8 mouse cellular contexts compared by ENCODE assay signal in the genomic region with DNA sequence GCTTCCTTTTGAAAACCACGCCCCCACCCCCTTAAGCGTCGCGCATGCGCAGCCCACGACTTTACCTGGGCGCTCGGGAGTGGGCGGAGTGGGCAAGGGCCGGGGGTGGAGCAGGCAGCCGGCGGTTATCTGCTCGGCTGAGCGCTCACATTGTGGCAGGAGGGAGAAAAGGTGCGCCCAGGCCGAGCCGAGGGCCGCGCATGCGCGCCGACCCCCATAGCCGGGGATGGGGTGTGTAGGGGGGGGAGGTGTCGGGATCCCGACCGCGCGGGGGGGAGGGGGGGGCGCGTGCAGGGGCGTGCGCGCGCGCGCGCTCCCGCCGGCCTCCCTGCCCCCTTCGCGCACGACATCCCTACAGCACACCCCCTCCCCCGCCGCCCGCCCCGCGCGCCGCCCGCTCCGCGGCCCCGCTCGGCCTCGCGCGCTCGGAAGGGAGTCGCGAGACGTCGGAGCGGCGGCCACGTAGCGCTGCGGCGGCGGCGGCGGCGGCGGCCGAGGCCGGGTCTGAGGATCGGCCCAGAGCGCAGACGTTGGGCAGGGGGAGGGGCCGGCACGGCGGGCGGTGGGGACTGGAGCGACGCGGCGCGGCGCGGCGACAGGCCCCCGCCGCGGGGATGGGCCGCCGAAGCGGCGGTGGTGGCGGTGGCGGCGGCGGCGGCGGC. TPM values are rescaled to one million over a fixed set of nuclear protein-coding genes. Genes with fewer than 3 reads are reported as not detected.
DNase-seq lines count a peak whose midpoint lies in the region; ATAC-seq and TF ChIP-seq lines count a peak whose summit lies in the region.

A gene (plus strand): TSS at position 111 of the 662 bp plus-strand sequence.

- DNase-seq in MEL-GATA-1-ER (ENCODE audit: extremely low read depth, low read depth) = peak; percentile 77
- peak; percentile 93 to 95 for DNase-seq in cerebellum, adult 2 months
- peak; percentile 94 for DNase-seq in forelimb bud, embryonic 11.5 days (ENCODE audit: low read depth, low spot score)
- DNase-seq in layer of hippocampus, postnatal 10 days (ENCODE audit: low spot score in 2 of 2) = peak; percentile 75 to 83
- DNase-seq in lung, postnatal 10 days = peak; percentile 92
- peak; percentile 89 for DNase-seq in ovary, postnatal 36 days (ENCODE audit: low spot score)
- peak; percentile 95 to 97 for DNase-seq in thymus, postnatal 36 days

- H3K4me1 ChIP-seq in cerebellum, adult 2 months (ENCODE audit: control insufficient read depth, insufficient read depth, low read length) = 0 out of 2 replicates have a peak, but pooled peaks cover 4% of the 10 kb centered on the region

- peak; percentile 13; the same call in 1 of the 2 replicates for TF ChIP-seq POLR2A in cerebellum, adult 2 months (IDR thresholded peaks at IDR 0.05; ENCODE audit: borderline replicate concordance, insufficient read depth, low read length)

- no peaks in the 10 kb centered on the region for H3K27me3 ChIP-seq in cerebellum, adult 2 months (ENCODE audit: control insufficient read depth, insufficient read depth, low read length)

- no peak for TF ChIP-seq CTCF in cerebellum, adult 2 months (IDR thresholded peaks at IDR 0.05; ENCODE audit: borderline replicate concordance, insufficient read depth, low read depth, low read length)

- peak within 1 kb of the TSS; percentile 99 for H3K4me3 ChIP-seq in cerebellum, adult 2 months (replicated peaks; ENCODE audit: insufficient read depth, low read depth, low read length)

- peak; percentile 77 to 86 for ATAC-seq in hematopoietic stem cell, adult 5-6 weeks (replicated peaks in 1 of 2; ENCODE audit: insufficient read depth in 1 of 2, low FRiP score in 2 of 2, low TSS enrichment in 1 of 2, low read depth in 1 of 2, poor library complexity in 2 of 2, severe bottlenecking in 2 of 2)

- peak within 1 kb of the TSS; percentile 73 for H3K27ac ChIP-seq in cerebellum, adult 2 months (ENCODE audit: insufficient read depth, low read length)

- 1% methylated on average over 41 of the region's 103 CpGs for WGBS in cerebellum, adult 2 months

RNA-seq across cellular contexts. Expression of the gene that starts here (rescaled TPM):
- 30.0 and 30.1 TPM in 2 replicates for polyA plus RNA-seq in cerebellum, adult 2 months (2012; rRNA removed)
- 21.9 and 26.4 TPM in 2 replicates for total RNA-seq in hematopoietic stem cell, adult 5-6 weeks (2017)
- total RNA-seq in layer of hippocampus, postnatal 10 days (2021) = 10 to 100 TPM; 51.1 to 52.1 TPM

Comparison
In these comparisons a context has a peak if more than half of its experiments do, and no peak if none do; other contexts are left out.
1. Peak in every context shown above with its lines: DNase-seq, ATAC-seq, H3K4me3 ChIP-seq and H3K27ac ChIP-seq.